Mouse (Mus musculus): ENCODE measurements around the gene Glul. TPM values are rescaled to one million over a fixed set of nuclear protein-coding genes. Genes with fewer than 3 reads are reported as not detected.

The Glul gene
- total RNA-seq, 2 experiments from 2014 or later: 341 to 414 TPM

DNA sequence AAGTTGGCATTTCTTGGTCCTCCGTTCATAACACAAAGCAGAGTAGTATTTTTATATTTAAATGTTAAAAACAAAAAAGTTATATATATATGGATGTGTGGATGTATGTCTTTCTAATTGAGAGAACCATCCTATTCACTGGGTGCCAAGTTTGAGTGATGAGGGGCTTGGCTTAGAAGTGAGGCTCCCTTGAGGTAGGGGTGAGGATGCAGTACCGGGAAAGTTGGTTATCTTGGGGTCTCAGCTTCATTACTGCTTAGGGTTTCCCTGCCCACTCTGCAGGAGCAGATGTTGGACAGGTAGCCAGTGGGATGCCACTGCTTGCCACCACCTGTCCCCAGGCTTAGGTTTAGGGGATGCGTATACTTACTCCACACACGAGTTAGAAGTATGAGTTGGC is 9.0 kb downstream of the Glul start:
- intact Hi-C loops (cut with DNase I): no loop called here
- DNase-seq: no peak

GRCm38 (mm10) chr1:153909213-153909962 is 9.6 kb downstream of the Glul start:
- DNase-seq: no peak
- intact Hi-C loops (cut with DNase I): no loop called here

GRCm38 (mm10) chr1:153909963-153910291 is 10.2 kb downstream of the Glul start:
- no peak for DNase-seq
- intact Hi-C loops (cut with DNase I): no loop called here

DNA sequence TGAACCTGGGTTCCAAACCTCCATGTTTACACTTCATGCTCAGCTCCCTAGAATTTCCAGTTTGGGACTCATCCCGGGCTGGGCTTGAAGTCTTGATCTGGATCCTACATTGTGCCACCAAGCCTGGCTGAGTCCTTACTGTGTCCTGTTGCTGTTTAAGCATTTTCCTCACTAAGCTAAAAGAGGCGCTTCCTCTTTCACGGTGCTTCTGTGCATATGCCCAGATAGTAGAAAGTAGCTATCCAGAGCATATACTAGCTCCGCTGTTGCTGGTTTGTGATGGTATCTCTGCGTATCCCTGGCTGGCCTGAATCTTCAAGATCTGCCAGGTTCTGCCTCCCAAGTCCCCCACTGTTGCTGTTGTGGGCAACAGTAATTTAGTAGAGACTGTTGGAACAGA is 10.7 kb downstream of the Glul start:
- DNase-seq: no peak
- intact Hi-C loops (cut with DNase I): no loop called here

DNA sequence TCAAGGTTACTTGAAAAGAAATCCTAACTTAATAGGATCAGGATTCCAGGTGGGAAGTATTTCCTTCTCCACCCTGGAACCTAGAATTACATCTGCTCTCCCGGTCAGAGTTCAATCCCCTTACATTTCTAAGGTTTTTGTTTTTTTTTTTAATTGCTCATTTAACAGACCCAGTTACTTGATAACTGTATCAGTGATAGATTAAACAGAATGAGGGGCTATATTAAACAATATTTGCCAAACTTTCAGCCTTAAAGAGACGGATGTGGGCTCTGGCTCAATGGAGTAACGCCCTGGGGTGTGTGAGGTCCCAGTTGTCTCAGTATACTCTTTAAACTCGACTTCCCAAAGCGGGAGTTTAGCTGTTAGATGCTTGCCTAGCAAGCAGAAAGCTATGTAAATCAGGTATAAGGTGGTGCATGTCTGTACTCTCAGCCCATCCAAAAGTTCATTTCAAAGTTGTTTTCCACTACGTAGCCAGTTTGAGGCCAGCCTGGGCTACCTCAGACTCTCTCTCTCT is 11.6 kb downstream of the Glul start:
- DNase-seq: no peak
- intact Hi-C loops (cut with DNase I): no loop called here

GRCm38 (mm10) chr1:153913869-153914268 is 14.1 kb downstream of the Glul start:
- intact Hi-C loops (cut with DNase I): no loop called here
- no peak for DNase-seq

- intact Hi-C loops (cut with DNase I): no loop called here
- DNase-seq: peak in 1 of 2 experiments; percentile 33
These were observed 18.9 kb downstream of the Glul start for GRCm38 (mm10) chr1:153918521-153919206.

DNA sequence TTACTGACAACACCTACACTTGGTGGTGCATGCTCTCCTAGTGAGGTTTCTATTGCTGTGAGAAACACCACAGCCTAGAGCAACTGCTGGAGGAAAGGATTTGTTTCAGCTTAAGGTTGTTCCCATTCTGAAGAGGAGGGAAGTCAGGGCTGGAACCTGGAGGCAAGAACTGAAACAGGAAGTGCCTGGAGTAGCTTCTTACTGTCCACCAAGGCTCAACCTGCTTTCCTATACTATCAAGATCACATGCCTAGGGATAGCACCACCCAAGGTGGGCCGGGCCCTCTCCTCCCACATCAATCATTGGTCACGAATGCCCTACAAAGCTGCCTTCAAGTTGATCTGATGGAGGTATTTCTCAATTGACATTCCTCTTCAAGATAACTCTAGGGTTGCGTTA is 21.9 kb downstream of the Glul start:
- intact Hi-C loops (cut with DNase I): no loop called here

GRCm38 (mm10) chr1:153922571-153923021 is 22.9 kb downstream of the Glul start:
- peak; percentile 53 to 69 for DNase-seq
- intact Hi-C loops (cut with DNase I): no loop called here

More for the DNA sequence above, 21.9 kb downstream of the Glul start:
- DNase-seq: no peak

DNA sequence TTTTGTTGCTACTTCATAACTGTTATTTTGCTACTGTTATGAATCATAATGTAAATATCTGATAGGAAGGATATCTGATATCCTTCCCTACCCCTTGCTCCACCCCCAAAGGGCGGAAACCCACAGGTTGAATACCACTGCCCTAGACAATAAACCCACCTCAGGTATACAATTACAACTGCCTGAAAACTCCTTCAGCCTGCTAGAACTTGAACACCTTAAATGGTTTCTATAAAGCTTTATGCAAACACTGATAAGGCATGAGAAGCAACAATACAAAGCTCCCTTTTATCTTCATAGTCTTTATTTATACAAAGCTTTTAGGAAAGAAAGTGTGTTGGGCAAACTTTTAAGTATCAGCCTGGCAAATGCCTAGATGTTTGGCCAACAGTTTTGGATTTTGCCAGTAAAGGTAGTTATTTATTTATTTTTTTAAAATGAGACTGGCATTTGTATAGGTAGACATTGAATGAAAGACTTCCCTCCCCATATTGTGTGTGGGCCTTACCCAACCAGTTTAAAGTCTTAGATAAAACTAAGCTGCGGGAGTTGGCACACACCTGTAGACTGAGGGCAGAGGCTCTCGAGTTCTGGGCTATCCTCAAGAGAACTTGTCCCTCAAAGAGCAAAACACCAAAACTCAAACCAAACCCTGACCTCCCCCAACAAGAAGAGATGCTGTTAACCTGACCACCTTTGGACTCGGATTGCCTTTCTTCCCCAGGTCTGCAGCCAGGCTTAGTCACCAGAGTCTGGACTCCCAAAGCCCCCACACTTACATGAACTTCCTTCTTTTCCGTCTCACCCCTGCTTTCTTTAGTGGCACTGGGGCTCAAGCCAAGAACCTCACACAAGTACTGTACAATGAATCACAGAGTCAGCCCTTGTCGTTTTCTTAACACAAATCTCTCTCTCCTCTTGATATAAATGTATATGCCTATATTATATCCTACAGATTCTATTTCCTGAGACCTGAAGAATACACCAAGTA is 24.9 kb downstream of the Glul start:
- intact Hi-C loops (cut with DNase I): no loop called here

GRCm38 (mm10) chr1:153930431-153930830 is 30.7 kb downstream of the Glul start:
- intact Hi-C loops (cut with DNase I): no loop called here
- DNase-seq: no peak

More for the DNA sequence above, 24.9 kb downstream of the Glul start:
- no peak for DNase-seq

DNA sequence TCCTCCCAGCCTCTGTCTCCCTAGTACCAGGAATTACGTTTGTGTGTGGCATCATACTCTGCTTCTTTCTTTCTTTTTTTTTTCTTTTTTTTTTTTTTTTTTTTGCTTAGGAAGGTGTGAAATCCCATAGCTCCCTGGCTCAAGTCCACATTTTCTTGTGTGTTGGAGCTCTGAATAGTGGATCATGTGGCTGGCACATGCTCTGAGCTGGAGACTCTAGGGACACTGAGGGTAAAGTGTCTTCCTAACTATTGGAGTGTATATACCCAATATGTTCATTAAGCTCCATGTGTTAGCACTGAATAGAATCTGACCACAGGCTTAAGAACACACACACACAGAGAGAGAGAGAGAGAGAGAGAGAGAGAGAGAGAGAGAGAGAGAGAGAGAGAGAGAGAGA is 34.0 kb downstream of the Glul start:
- intact Hi-C loops (cut with DNase I): no loop called here
- DNase-seq: no peak

DNA sequence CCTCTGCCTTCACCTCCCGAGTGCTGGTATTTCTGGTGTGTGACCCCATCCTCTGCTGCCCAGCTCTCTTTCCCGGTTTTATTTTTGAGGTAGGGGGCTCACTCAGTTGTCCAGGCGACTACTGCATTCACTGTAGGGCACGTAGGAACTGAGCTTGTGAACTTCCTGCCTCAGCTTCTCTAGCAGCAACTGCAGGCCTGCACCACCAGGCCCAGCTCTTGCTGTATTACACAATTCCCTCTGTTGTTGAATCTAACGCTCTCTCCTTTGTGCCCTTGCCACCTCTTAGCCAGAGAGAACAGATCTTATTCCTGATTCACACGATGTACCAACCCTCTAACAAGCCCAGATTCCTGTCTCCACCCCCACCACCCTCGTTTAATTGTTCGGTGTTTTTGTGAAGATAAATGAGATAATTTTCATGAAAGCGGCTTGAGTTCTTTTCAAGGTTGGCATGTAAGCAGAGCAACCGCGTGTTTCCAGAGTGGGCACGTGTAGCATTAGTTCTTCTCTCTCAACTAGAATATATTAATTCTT is 36.2 kb downstream of the Glul start:
- no peak for DNase-seq

DNA sequence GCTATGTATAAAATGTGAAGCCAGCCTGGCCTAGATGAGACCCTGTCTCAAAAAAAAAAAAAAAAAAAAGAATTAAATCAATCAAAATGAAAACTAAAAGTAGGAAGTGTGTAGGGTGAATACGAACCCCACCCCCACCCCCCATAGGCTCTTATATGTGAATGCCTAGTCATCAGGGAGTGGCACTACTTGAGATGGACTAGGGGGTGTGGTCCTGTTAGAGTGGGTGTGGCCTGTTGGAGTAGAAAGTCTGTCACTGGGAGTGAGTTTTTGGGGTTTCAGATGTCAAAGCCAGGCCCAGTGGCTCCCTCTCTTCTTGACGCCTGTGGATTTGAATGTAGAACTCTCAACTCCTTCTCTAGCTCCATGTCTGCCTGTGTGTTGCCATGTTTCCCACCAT is 37.3 kb downstream of the Glul start:
- no peak for DNase-seq
- intact Hi-C loops (cut with DNase I): no loop called here

More for the DNA sequence above, 36.2 kb downstream of the Glul start:
- intact Hi-C loops (cut with DNase I): no loop called here

GRCm38 (mm10) chr1:153940986-153941385 is 41.2 kb downstream of the Glul start:
- DNase-seq: no peak
- intact Hi-C loops (cut with DNase I): no loop called here

- intact Hi-C loops (cut with DNase I): no loop called here
- no peak for DNase-seq
These were observed 45.4 kb downstream of the Glul start for GRCm38 (mm10) chr1:153945181-153945580.

- no peak for DNase-seq
- intact Hi-C loops (cut with DNase I): no loop called here
These were observed 47.2 kb downstream of the Glul start for GRCm38 (mm10) chr1:153946971-153947370.

- DNase-seq: no peak
- intact Hi-C loops (cut with DNase I): no loop called here
These were observed 48.1 kb downstream of the Glul start for GRCm38 (mm10) chr1:153947837-153948236.

GRCm38 (mm10) chr1:153953232-153953631 is 53.5 kb downstream of the Glul start:
- intact Hi-C loops (cut with DNase I): no loop called here

DNA sequence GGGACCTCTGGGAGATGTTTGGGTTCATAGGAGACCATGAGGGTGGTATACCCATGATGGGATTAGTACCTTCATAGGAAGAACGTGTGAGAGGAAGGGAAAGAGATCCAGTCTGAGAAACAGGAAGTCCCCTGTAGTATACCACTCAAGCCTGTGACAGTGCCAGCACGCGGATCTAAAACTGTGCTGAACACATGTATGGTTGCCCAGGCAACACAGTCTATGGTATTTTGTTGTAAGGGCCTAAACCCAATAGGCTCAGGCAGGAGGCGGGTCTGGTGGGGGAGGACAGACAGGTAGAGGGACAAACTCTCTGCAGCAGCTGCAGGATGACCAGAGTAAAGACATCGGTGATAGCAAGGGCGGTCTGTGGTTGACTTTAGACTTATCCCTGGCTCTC is 54.1 kb downstream of the Glul start:
- intact Hi-C loops (cut with DNase I): no loop called here
- DNase-seq: no peak

More at GRCm38 (mm10) chr1:153953232-153953631, 53.5 kb downstream of the Glul start:
- DNase-seq: no peak

Measured in heart, postnatal 14 days (tissue).